ENCODE assay signal across 15 mouse cellular contexts in the genomic region with DNA sequence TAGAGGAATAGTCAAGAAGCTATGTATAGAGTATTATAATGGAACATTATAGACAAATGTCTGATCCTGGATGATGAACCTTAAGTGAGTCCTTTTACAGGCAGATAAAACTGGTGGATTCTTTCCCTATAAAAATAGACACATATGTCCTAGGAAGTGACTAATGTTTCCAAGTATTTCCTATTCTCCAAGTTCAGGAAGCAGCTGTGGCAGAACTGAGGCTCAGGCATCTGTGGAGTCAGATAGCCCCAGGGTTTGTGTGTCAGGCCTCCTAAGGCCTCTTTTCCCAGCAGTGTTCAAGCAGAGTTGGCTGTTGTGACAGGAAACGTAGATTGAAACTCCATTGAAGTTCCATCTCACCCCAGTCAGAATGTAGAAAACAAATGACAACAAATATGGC. TPM values are rescaled to one million over a fixed set of nuclear protein-coding genes. Genes with fewer than 3 reads are reported as not detected.
DNase-seq lines count a peak whose midpoint lies in the region; ATAC-seq and TF ChIP-seq lines count a peak whose summit lies in the region.
"Had no signal": no experiment of that assay in that cellular context is flagged by ENCODE, and none has a peak within 500 bp of the region (broad histone marks: within the 10 kb centered on the region; RNA-seq: fewer than 3 reads in every experiment).

No protein-coding gene starts in this region.

- WGBS in embryonic facial prominence, embryonic 11.5 days: 61% methylated on average over 1 of the region's 1 CpGs
- WGBS in embryonic facial prominence, embryonic 10.5 days: 61% methylated on average over 1 of the region's 1 CpGs
- 54% methylated on average over 1 of the region's 1 CpGs for WGBS in lung, postnatal 0 days
- 81% methylated on average over 1 of the region's 1 CpGs for WGBS in midbrain, embryonic 11.5 days

- H3K4me3 ChIP-seq in embryonic facial prominence, embryonic 11.5 days (ENCODE audit: low read depth, low read length): no peak overlapping the region
- no peak overlapping the region for H3K4me3 ChIP-seq in embryonic facial prominence, embryonic 10.5 days
- no peak overlapping the region for H3K4me3 ChIP-seq in lung, postnatal 0 days (ENCODE audit: low read depth, low read length)
- H3K4me3 ChIP-seq in midbrain, embryonic 11.5 days (ENCODE audit: low read depth, low read length): no peak overlapping the region
- H3K4me3 ChIP-seq: hindbrain, embryonic 13.5 days; limb, embryonic 13.5 days; midbrain, embryonic 10.5 days; neural tube, embryonic 12.5 days had no signal

- no peaks in the 10 kb centered on the region for H3K4me1 ChIP-seq in embryonic facial prominence, embryonic 11.5 days (ENCODE audit: control insufficient read depth, insufficient read depth, low read length)
- no peaks in the 10 kb centered on the region for H3K4me1 ChIP-seq in embryonic facial prominence, embryonic 10.5 days
- H3K4me1 ChIP-seq in lung, postnatal 0 days (ENCODE audit: insufficient read depth, low read depth, low read length): no peaks in the 10 kb centered on the region
- no peaks in the 10 kb centered on the region for H3K4me1 ChIP-seq in midbrain, embryonic 11.5 days (ENCODE audit: control insufficient read depth, insufficient read depth, low read length)
- H3K4me1 ChIP-seq: hindbrain, embryonic 13.5 days; midbrain, embryonic 10.5 days; neural tube, embryonic 12.5 days had no signal

- DNase-seq in embryonic facial prominence, embryonic 11.5 days (ENCODE audit: low spot score): peak; percentile 17
- no peak for DNase-seq in embryonic facial prominence, embryonic 10.5 days (ENCODE audit: low spot score)
- DNase-seq in heart, adult 8-10 months (ENCODE audit: low spot score): peak; percentile 65
- DNase-seq in kidney, adult 18-20 months: peak; percentile 6
- peak; percentile 66 for DNase-seq in lung, postnatal 0 days (ENCODE audit: low spot score)
- no peak for DNase-seq in midbrain, embryonic 11.5 days (ENCODE audit: low spot score, missing footprints)
- DNase-seq in frontal cortex, adult 2 months (ENCODE audit: extremely low spot score in 1 of 2, low spot score in 1 of 2): no peak
- DNase-seq in frontal cortex, postnatal 14 days (ENCODE audit: low spot score in 2 of 2): no peak
- DNase-seq: cerebellum, adult 9-10 months; right cerebral cortex, adult 18-20 months had no signal

- no peaks in the 10 kb centered on the region for H3K27me3 ChIP-seq in embryonic facial prominence, embryonic 11.5 days (ENCODE audit: control insufficient read depth, insufficient read depth, low read length)
- no peaks in the 10 kb centered on the region for H3K27me3 ChIP-seq in embryonic facial prominence, embryonic 10.5 days (replicated peaks; ENCODE audit: low read depth, poor library complexity, severe bottlenecking)
- no peaks in the 10 kb centered on the region for H3K27me3 ChIP-seq in lung, postnatal 0 days (replicated peaks; ENCODE audit: insufficient read depth, low read length)
- no peaks in the 10 kb centered on the region for H3K27me3 ChIP-seq in midbrain, embryonic 11.5 days (ENCODE audit: control insufficient read depth, insufficient read depth, low read length)
- H3K27me3 ChIP-seq: hindbrain, embryonic 13.5 days; limb, embryonic 13.5 days; neural tube, embryonic 12.5 days had no signal

- no peak for ATAC-seq in embryonic facial prominence, embryonic 11.5 days (replicated peaks; ENCODE audit: insufficient number of reproducible peaks, low FRiP score, low TSS enrichment, low read depth)
- ATAC-seq in lung, postnatal 0 days: peak; percentile 87
- ATAC-seq in midbrain, embryonic 11.5 days (ENCODE audit: low FRiP score): no peak
- ATAC-seq: CD4-positive, CD25-positive, alpha-beta regulatory T cell, adult 4 months had no signal

- no peak overlapping the region for H3K9ac ChIP-seq in embryonic facial prominence, embryonic 11.5 days (replicated peaks; ENCODE audit: low read length)
- H3K9ac ChIP-seq in lung, postnatal 0 days (replicated peaks; ENCODE audit: low read depth): no peak overlapping the region
- no peak overlapping the region for H3K9ac ChIP-seq in midbrain, embryonic 11.5 days (ENCODE audit: low read length)
- H3K9ac ChIP-seq: hindbrain, embryonic 13.5 days; limb, embryonic 13.5 days; neural tube, embryonic 12.5 days had no signal

- peak; percentile 98 for TF ChIP-seq EP300 in lung, postnatal 0 days (IDR thresholded peaks at IDR 0.05)

- H3K4me2 ChIP-seq in embryonic facial prominence, embryonic 11.5 days (ENCODE audit: low read depth, low read length): no peak overlapping the region
- no peak overlapping the region for H3K4me2 ChIP-seq in lung, postnatal 0 days (replicated peaks; ENCODE audit: low read depth, low read length)
- no peak overlapping the region for H3K4me2 ChIP-seq in midbrain, embryonic 11.5 days
- H3K4me2 ChIP-seq: hindbrain, embryonic 13.5 days; limb, embryonic 13.5 days; neural tube, embryonic 12.5 days had no signal

- H3K36me3 ChIP-seq in embryonic facial prominence, embryonic 11.5 days (replicated peaks; ENCODE audit: control insufficient read depth, insufficient read depth, low read depth, low read length): no peaks in the 10 kb centered on the region
- no peaks in the 10 kb centered on the region for H3K36me3 ChIP-seq in embryonic facial prominence, embryonic 10.5 days (replicated peaks)
- no peaks in the 10 kb centered on the region for H3K36me3 ChIP-seq in lung, postnatal 0 days (ENCODE audit: insufficient read depth, low read length)
- H3K36me3 ChIP-seq in midbrain, embryonic 11.5 days (ENCODE audit: control insufficient read depth, insufficient read depth, low read length): no peaks in the 10 kb centered on the region
- H3K36me3 ChIP-seq: hindbrain, embryonic 13.5 days; limb, embryonic 13.5 days; midbrain, embryonic 10.5 days; neural tube, embryonic 12.5 days had no signal

- H3K9me3 ChIP-seq in embryonic facial prominence, embryonic 11.5 days (replicated peaks; ENCODE audit: control insufficient read depth, low read length): no peaks in the 10 kb centered on the region
- peaks cover 2% of the 10 kb centered on the region; the same call in 1 of the 2 replicates for H3K9me3 ChIP-seq in embryonic facial prominence, embryonic 10.5 days
- no peaks in the 10 kb centered on the region for H3K9me3 ChIP-seq in lung, postnatal 0 days (ENCODE audit: low read length)
- no peaks in the 10 kb centered on the region for H3K9me3 ChIP-seq in midbrain, embryonic 11.5 days (ENCODE audit: control insufficient read depth, low read length)
- H3K9me3 ChIP-seq: limb, embryonic 13.5 days; neural tube, embryonic 12.5 days had no signal

- no peak overlapping the region for H3K27ac ChIP-seq in embryonic facial prominence, embryonic 11.5 days (replicated peaks; ENCODE audit: low read depth, low read length)
- H3K27ac ChIP-seq in embryonic facial prominence, embryonic 10.5 days (replicated peaks): no peak overlapping the region
- peak overlapping the region; percentile 64; the same call in 1 of the 2 replicates for H3K27ac ChIP-seq in lung, postnatal 0 days (ENCODE audit: low read length)
- H3K27ac ChIP-seq in midbrain, embryonic 11.5 days (ENCODE audit: low read depth, low read length): no peak overlapping the region
- H3K27ac ChIP-seq: hindbrain, embryonic 13.5 days; limb, embryonic 13.5 days; midbrain, embryonic 10.5 days; neural tube, embryonic 12.5 days had no signal

- TF ChIP-seq CTCF in lung, postnatal 0 days (IDR thresholded peaks at IDR 0.05): no peak

RNA-seq across cellular contexts. Expression of gene Lipc, which starts 25.4 kb away (rescaled TPM):
- 0.46 TPM in 1 of 2 replicates, not detected in the other for polyA plus RNA-seq in embryonic facial prominence, embryonic 11.5 days (2014; fragmentation: Nextera tagmentation; extraction: Ambion mirVana)
- not detected in 2 replicates for polyA plus RNA-seq in embryonic facial prominence, embryonic 10.5 days (2016; fragmentation: Nextera tagmentation; extraction: Ambion mirVana)
- under 1 TPM in 1 of 4 experiments, not detected in 3; 0.26 TPM for total RNA-seq in heart, adult 8-10 months (2022)
- 0.21 and 0.31 TPM in 2 replicates for polyA plus RNA-seq in lung, postnatal 0 days (2015; fragmentation: Nextera tagmentation; extraction: Ambion mirVana)
- not detected in 2 replicates for polyA plus RNA-seq in midbrain, embryonic 11.5 days (2014; fragmentation: Nextera tagmentation; extraction: Ambion mirVana)
- polyA plus RNA-seq in frontal cortex, adult 2 months (2012; rRNA removed): 0.32 and 0.58 TPM in 2 replicates
- polyA plus RNA-seq: CD4-positive, CD25-positive, alpha-beta regulatory T cell, adult 4 months; hindbrain, embryonic 13.5 days; limb, embryonic 13.5 days; midbrain, embryonic 10.5 days; neural tube, embryonic 12.5 days had no signal

Comparison
In these comparisons a context has a peak if more than half of its experiments do, and no peak if none do; other contexts are left out.
1. DNase-seq: peak in embryonic facial prominence, embryonic 11.5 days (single experiment), heart, adult 8-10 months (single experiment), kidney, adult 18-20 months (single experiment) and lung, postnatal 0 days (single experiment); none in embryonic facial prominence, embryonic 10.5 days (single experiment), midbrain, embryonic 11.5 days (single experiment), frontal cortex, adult 2 months (0 of 2) and frontal cortex, postnatal 14 days (0 of 2).